Mouse (Mus musculus) kidney, adult 11 months (tissue): ENCODE measurements around the gene Cdk10.

Experiments used
- DNase-seq: peaks from one replicate; pipeline ENCODE4 v3.0.0; 2022

Cdk10 gene

GRCm38 (mm10) chr8:123275096-123275495, 50.5 kb downstream of the Cdk10 start:
- no peak for DNase-seq

DNA sequence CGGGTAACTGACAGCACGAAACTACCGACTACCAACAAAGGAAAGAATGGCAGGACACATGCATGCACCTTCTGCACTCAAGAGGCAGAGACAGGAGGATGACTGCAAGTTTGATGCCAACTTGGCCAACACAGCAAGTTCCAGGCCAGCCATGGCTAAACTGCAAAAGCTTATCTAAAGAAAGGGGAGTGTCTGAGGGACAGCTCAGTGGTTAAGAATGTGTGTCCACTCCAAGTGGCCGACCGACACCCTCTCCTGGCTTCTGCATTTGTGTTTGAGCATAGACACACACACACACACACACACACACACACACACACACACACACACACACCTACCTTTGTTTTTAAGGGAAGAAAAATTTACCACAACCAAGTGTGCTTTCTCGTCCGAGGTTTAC, 53.8 kb downstream of the Cdk10 start:
- DNase-seq = no peak

GRCm38 (mm10) chr8:123279828-123280227, 55.2 kb downstream of the Cdk10 start:
- DNase-seq = no peak

DNA sequence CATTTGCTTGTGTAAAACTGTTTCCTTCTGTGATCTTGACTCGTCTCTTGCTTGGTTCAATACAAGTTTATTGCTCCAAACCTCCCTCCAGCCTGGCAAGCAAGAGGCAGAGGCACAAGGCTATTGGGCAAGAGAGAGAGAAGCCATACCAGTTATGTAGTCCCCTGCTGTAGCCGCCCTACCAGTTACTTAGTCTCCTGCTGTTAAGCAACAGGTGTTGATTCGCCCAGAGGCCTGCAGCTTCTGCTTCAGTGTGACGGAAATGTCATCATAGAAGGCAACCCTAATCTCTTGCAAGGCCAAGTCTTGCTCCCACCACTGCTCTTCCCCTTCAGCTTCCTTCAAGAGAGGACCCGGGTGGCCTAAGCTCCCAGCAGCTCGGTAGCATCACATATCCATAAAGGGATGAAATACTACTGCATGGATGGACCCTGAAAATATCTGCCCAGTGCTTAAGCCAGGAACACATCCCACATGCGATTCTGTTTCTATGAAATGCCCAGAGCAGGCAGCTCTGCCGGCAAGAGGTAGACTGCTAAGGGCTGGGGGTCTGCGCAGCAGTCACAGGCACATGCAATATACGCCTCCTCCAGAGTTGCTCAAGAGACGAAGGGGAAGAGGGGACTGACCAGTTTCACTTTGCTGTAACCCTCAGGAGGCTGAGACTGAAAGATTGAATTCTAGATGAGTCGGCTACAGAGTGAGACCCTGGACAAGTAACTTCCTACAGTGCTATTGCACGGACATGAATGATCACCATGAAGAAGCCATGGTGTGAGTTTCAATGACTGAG, 55.9 kb downstream of the Cdk10 start:
- DNase-seq = no peak
